Mouse (Mus musculus): ENCODE measurements around the gene Slc30a5.
"Not testable (repeated sequence)": the region's sequence is repeated elsewhere in the genome, so short reads cannot be mapped to it uniquely, and the experiment has no call there.

Slc30a5 gene

DNA sequence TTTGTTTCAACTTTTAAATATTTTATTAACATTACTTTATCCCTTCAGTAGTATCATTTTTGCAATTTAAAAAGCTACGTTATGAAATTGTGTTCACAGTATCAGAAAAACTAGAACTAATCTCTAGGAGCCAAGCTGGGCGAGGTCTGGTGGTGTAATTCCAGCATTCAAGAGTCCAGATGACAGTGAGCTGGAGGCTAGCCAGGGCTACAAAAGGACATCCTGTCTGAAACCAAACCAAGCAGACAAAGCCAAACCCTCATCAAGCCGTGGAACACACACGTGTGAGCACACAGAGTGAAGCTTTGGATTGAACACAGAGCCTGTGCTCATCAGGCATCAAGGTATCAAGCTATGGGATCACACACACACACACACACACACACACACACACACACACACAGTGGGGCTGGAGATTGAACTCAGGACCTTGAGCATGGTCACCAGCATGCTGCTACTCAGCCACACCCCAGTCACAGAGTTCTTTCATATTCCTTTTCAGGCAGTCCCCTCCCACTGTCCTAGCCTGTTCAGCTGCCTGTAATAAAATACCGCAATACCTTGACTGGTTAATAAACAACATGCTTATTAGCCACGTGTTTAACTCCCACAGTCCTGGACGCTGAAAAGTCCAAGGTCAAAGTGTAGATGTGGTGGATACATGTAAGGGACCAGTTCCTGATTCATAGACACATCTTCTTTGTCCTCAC, 9.9 kb upstream of the Slc30a5 start:
- in situ Hi-C loops (cut with MboI): no loop called here

DNA sequence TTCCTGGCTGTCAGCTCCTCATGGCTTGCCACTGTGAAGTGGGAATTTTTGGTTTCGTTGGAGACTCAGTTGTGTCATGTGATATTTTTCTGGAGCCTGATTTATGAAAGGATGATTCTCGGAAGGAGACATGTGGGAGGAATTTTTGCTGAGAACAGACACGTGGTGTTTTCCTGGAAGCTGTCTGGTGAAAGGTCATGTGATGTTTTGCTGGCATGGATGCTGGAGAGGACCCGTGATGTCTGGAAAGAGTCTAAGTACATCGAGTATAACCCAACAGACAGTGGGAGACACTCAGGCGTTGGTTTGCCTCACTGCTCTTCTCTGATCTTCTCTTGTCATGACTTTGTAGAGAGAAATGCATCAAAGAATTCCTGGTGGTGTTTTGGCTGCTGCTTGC, 8.5 kb upstream of the Slc30a5 start:
- in situ Hi-C loops (cut with MboI): no loop called here

DNA sequence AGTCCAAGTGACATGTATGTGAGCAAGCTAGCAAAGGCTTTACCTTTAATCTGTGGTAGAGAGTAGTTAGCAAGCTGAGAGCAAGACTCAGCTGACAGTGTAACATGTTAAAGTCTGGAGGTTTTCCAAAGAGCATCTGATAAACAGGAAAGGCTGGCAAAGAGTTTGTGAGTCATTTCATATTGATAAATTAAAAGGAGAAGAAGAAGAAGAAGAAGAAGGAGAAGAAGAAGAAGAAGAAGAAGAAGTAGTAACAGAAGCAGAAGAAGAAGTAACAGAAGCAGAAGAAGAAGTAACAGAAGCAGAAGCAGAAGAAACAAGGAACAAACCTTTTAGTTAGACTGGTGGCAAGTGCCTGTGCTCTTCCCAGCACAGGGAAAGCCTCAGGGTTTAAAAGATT, 1.6 kb upstream of the Slc30a5 start:
- in situ Hi-C loops (cut with MboI): no loop called here

DNA sequence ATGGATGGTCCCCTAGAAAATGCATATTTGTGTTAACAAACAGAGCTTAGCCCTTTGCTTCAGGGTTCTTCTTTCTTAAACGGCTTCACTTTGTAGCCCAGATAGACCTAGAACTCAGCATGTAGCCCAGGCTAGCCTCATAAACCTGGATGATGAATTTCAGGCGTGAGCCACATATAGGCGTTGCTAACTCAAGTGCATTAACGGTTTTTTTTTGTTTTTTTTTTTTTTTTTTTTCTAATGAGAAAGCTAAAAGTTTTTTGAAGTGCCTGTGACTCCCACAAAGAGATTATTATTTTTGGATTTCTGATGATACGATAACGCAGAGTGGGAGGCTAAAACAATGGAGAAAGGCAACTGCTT, 394 bp upstream of the Slc30a5 start:
- in situ Hi-C loops (cut with MboI): no loop called here

DNA sequence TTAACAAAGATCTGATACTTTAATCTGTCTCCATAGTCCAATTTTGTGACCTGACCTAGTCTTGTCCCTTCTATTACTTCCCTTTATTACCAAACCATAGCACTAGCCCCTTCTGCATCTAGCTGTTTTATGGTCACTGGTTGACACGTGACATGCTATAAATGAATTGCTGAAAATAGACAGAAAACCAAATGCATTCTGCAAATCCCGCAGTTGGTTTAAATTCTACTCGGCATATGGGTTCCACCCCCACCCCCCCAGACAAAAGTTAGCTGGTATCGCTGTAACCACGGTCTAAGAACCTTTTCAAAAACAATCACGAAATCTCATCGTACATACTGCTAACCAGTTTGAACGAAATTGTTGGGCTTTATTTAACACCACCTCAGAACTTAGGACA, 1.0 kb downstream of the Slc30a5 start:
- in situ Hi-C loops (cut with MboI): no loop called here

DNA sequence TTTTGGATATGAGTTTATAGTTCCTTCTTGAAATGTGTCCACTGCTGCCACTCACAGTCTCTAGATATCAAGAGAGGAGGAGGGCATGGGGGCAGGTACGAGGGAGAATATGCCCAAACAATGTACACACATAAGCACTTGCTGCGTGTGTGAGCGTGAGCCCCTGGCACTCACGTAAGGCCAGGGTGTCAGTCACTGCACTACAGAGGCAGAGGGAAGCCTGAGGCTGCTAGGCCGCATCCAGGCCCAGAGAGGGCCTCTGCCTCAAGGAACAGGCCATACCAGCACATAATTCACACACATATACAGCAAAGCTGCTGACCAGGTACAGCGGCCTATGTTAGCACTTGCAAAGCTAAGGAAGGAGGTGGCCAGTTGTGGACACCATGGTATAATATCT, 2.1 kb downstream of the Slc30a5 start:
- in situ Hi-C loops (cut with MboI): no loop called here

DNA sequence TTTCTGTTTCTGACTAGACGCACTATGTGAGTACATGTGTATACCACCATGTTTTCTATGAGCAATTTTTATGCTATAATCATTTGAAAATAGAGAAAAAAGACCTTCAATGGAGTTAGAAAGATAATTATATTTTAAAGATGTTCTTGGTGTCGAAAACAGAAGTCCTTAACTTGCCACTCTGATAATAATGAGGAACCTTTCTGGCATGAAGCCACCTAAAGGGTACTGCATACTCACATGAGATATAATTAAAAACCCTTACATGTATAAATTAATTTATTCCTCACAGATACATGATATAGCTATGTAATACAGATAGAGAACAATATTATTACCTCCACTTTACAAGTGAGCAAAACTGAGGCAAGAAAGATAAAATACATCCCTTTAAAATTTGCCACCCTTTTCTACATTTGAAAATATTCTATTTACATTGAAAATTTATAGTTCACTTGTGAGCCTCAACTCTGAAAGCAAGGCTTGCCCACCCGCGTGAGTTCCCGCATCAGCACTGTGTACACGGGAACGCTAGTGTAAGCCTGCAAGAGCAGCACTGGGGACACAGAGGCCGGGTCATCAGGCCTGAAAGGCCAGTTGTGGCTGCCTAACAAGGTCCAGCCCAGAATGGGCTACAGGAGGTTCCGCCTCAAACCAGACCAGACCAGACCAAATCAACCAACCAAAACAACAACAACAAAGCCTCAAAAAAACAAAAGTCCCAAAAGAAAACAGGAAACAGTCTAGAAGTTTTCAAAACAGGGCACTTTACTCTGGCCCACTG, 7.4 kb downstream of the Slc30a5 start:
- in situ Hi-C loops (cut with MboI): no loop called here

DNA sequence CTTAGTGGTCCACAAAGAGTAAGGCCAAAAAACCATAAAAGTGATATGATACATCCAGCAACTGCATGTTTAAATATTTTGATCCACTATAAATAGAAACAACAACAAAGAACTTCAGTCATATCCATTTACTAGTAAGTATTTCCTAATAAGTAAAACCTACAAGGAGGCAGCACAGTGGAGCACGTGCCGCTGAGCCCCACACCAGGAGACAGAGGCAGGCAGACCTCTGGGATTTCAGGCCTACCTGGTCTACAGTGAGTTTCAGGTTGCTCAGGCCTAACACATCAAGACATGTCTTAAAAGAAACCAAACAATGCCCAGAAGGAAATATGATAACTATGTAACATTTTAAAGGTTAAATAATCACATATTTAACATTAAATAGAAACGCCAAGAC, 8.3 kb downstream of the Slc30a5 start:
- in situ Hi-C loops (cut with MboI): no loop called here

DNA sequence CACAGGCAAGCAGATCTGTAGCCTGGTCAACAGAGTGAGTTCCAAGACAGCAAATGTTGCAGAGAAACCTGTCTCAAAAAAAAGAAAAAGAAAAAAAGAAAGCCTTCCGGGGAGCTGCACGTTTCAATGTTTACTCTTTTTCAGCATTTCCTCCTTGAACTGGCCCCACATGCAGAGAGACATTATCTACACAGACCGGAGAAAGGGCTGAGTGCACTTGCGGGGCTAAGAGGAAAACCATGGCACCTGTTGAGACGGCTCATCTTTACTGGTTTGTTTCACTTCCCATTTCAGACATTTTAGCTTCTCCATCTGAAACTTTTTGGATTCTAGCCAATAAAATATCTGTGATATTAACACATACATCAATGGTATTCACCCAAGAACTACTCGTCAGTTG, 8.9 kb downstream of the Slc30a5 start:
- in situ Hi-C loops (cut with MboI): no loop called here

DNA sequence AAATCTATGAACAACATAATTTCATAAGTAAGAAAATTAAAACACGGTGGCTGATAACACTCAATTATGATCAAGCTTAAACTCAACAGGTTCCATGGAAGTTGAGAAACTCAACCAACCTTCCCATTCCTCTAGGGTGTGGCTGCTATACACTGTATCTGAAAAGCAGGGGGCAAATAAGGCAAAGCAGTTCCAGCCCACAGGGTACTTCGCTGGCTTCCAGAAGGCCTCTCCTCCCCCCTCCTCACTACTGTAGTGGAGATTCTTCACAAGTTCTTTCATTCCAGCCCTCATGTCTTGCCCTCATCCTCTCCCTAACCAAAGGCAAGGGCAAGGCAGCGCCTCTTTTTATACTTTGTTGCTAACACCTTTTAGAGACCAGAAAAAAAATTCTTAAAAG, 9.4 kb downstream of the Slc30a5 start:
- in situ Hi-C loops (cut with MboI): no loop called here

DNA sequence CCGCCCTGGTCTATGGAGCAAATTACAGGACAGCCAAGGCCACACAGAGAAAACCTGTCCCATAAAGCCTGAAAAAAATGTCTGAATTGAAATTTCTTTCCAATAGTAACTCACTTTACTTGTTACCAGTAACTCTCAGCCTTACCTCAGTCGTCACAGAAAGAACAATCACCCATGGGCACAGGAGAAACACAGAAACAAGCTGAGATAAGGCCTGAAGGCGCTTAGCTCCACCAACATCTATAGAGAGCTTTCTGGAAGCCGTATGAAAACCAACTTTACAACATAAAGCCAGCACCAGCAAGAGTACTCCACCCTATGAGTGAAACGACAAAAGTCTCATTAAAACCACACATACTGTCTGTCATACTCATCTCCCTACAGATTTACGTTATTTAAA, 18.8 kb downstream of the Slc30a5 start:
- in situ Hi-C loops (cut with MboI): no loop called here

DNA sequence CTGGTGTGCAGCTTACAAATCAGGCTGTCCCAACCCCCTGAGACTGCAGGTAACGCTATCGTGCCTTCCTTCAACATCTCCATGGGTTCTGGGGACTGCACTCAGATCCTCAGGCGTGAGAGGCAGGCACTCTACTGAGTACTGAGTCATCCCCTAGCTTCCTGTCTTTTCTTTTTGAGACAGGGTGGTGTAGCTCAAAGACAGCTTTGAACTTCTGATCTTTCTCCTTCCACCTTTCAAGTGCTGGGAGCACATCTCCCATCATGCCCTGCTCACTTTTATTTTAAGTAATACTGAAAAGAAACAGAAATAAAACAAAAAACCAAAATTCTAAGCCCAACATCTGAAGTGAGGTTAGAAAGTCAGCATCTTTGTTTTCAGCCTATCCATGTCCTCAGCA, 27.5 kb downstream of the Slc30a5 start:
- in situ Hi-C loops (cut with MboI): no loop called here

DNA sequence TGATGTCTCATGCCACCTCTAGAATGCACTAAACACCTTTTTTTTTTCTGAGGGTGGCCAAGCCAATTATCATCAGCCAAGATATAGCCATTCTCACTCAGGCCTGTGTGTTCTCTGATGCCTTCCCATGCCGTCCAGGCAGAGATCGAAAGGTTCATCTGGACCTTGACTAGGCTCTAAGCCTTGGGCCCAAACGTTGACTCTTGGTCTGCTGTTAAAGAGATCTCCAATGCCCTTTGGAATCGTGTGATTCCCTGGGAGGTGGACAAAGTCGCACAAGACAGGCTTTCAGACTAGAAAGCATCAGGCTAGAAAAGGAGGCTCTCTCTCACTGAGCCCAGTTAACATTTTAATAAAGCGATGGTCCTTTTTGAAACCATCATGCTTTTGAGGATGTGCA, 36.1 kb downstream of the Slc30a5 start:
- in situ Hi-C loops (cut with MboI): no loop called here

DNA sequence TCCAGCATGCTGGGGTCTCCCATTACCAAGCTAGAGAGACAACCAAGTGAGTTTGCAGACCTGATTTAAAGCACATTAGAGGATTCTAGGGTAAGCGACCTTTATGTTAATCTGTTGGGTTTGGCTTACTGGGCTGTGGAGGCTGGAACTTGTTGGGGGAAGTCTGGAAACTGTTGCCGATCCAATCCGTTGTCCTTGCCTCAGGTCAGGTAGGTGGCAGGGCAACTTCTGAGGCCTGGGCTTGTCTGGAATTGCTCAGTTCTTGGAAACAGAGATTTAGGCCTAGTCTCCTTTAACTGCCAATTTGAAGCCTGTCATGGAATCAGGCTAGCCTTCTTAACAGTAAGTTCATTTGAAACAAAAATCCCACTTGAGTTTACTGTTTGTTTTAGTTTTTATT, 44.1 kb downstream of the Slc30a5 start:
- in situ Hi-C loops (cut with MboI): no loop called here

DNA sequence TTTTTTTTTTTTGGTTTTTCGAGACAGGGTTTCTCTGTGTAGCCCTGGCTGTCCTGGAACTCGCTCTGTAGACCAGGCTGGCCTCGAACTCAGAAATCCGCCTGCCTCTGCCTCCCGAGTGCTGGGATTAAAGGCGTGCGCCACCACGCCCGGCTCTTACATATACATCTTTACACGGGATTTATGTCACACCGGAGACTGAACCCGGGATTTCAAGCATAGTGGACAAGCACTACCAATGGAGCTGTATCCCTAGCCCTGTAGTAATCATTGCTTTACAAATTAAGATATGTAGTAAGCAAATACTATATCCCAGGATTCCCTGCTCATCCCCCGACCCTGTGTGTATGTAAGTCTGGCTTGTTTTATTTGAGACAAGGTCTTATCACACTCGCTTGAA, 45.2 kb downstream of the Slc30a5 start:
- in situ Hi-C loops (cut with MboI): not testable (repeated sequence)

DNA sequence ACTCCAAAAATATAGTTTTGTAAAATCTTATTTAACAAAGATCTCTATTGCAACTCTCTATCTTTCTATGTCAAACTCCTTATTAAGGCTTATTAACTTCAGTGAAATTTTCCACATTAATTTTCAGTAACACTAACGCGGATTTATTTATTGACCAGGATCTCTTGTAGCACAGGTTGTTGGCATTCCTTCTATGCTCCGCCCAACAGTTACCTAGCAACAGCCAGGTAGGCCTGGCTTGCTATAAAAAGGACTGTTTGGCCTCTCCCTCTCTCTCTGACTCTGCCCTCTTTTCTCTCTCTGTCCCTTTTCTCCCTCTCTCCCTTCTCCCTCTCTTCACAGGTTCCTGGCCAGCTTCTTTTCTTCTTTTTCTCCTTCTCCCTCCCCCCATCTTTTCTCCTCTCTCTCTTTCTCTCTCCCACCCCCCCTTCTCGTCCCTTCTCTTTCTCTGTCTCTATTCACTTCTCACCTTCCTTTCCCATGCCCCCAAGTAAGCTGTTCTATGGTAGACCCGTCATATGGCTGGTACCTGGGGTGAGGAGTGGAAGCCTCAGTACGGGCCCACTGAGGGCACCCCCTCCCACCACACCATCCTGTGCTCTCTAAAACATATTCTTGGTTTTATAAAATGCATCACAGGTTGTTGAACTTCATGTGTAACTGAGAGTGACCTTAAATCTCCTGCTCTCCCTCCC, 45.8 kb downstream of the Slc30a5 start:
- in situ Hi-C loops (cut with MboI): no loop called here

DNA sequence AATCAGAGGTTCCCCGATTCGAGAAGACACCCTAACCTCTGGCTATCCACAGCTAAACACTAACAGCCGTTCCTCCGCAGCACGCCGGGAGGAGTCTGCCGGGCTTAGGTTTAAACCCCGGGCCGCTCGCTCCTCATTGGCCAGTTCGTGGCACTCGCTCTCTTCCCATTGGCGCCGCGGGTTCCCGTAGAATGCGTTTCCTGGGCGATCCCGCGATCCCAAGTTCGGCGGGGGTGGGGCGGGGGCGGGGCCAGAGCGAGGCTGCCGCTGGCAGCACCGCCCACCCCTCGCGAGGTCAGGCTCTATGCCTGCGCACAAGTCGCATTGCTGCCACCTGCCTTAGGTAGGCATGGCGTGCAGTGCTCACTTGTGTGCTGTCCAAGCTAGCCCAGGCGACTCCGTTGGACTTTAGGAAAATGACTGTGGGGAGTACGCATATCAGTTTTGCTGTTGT, 46.8 kb downstream of the Slc30a5 start, which contains the start of gene Ccnb1:
Gene Ccnb1, minus strand, starts transcription at position 157 of the 454 bp plus-strand sequence.
- in situ Hi-C loops (cut with MboI): no loop called here

DNA sequence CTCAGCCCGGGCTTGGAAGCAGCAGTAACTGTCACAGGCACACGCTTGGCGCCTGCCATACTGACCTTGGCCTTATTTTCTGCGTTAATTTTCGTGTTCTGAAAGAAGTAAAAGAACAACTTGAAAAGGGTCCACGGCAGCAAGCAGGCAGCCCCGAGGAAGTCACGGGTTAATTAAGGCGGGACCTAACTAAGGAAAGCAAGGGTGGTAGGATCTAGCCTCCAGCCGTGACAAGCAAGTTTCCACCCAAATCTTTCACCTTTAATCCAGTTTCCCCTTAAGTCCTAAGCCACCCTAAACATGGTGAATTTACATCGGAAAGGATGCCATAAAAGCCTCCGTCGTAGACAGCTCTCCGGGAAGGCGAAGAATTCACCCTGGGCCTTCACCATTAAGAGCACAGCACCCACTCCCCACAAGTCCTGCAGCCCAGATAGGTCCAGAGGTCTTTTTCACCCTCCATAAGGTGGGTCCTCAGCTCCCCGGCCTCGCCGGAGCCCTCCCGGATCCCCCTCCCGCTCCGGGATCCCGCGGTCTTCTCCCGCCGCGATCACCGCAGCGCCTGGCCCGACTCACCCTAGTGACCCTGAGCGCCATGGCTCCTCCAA, 47.3 kb downstream of the Slc30a5 start:
- in situ Hi-C loops (cut with MboI): no loop called here

DNA sequence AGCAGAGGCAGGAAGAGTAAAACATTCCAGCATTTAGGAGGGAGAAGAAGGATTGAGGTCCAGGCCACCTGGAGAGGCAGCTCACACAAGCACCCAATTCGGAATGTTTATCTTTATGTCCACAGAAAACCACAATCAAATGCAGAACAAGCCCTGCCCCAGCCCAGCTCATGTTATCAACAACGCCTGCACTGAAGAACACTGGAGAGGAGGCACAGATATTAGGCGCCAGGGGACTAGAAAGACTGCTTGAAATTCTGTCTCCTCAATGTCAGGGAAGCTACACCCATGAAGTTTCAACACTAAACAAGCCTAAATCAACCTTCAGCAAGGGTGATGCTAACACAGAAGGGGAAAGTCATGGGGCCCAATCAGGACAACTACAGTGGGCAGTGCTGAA, 55.7 kb downstream of the Slc30a5 start:
- in situ Hi-C loops (cut with MboI): no loop called here

DNA sequence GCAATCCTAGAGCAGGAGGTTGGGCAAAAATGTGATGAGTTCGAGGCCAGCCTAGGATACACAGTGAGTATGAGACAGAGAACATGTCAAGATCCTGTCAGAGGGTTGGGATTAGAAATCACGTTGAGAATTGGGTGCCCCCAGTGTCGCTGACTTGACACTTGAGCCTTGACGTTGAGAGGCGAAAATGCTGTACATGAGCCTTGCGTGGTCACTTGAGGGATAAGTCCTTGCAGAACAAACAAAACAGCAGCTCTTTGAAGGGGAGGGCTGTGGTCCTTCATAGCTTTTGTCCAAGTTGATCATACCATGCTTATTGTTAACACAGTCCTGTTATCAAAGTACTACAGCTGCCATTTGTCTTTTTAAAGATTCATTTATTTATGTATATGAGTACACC, 56.5 kb downstream of the Slc30a5 start:
- in situ Hi-C loops (cut with MboI): no loop called here

DNA sequence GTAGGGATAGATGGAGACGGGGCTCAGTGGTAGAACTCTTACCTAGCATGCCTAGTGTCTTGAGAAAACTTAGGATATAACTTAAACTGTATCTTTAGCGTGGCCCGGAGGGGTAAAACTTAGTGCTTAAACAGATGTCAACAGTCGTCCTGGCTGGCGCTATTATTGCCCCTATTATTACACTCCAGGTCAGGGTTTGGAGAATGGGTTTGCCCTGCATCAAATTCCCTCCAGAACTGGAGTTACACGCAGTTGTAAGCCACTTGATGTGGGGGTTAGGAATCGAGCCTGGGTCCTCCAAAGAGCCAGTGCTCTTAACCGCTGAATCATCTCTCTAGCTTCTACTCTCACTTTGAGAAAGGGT, 57.2 kb downstream of the Slc30a5 start:
- in situ Hi-C loops (cut with MboI): no loop called here

DNA sequence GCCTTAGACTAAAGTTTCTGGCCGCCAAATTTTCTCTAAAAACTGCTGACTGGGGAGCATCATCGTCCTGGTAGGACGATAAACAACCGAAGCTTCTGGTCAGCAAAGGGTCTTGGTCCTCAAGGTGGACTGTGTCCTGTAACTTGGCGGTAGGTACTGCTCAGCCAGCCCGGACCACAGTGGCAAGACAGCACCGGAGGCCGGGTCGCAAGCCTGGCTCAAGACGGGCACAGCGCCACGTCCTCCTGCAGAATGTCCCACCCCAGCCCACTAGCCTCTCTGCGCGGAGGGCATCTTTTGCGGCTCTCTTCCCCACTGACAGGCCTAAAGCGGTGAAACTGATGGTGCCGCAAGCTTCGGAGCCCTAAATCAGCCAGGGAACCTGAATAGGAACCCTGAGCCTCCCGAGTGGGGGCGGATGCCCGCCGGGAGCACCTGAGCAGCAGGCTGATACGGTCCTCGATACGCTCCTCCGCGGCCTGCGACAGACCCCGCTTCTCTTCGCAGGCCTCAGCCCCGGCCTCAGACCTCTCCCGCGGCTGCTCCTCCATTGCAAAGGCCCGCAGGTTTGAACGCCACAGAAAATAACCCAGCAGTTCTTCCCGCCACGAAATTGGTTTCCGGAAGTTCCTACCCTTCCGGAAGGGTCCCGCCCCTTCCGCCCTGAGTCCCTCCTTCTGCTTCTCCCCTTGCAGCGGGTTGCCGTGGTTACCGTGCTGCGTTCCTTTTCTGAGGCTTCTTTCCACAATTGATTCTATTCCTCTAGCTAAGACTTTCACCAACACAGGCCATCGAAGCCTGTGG, 57.8 kb downstream of the Slc30a5 start, which contains the start of gene Cenph:
Gene Cenph, minus strand, starts transcription at position 648 of the 804 bp plus-strand sequence.
- in situ Hi-C loops (cut with MboI): no loop called here

Measured in mature B cell (primary cell).